Mouse (Mus musculus): ENCODE measurements around the gene Pah.

- TF ChIP-seq CTCF (conservative IDR thresholded peaks at IDR 0.05; ENCODE audit: insufficient read depth, insufficient read length, low read depth, low read length) (no peak), POLR2A (IDR thresholded peaks at IDR 0.05; ENCODE audit: low read depth, low read length) (no peak)
These were observed 50.9 kb downstream of the Pah start for GRCm38 (mm10) chr10:87572500-87572899.
